Mouse (Mus musculus): Measurements from ENCODE around the gene Prnp. TPM values are rescaled to one million over a fixed set of nuclear protein-coding genes. Genes with fewer than 3 reads are reported as not detected.

Prnp gene
- total RNA-seq, 2 experiments from 2014 or later, result 66.2 to 67.2 TPM

Other genes with a start within 250 kb of the Prnp start
- under 1 TPM; 0.07 to 0.08 TPM for gene Erv3, start 50.2 kb upstream of the Prnp start, total RNA-seq (2021)
- not detected for gene Prn, start within 50 bp of the Prnp start, total RNA-seq (2021)
- gene Prnd, start 40.9 kb downstream of the Prnp start, total RNA-seq (2021), result 10 to 100 TPM; 68.5 to 70.9 TPM
- 10 to 100 TPM; 31.6 to 32.5 TPM for gene Rassf2, start 120.3 kb downstream of the Prnp start, total RNA-seq (2021)
- gene Slc23a2, start 235.2 kb downstream of the Prnp start, total RNA-seq (2021), result 10 to 100 TPM; 12.0 to 14.5 TPM